Mouse (Mus musculus): Measurements from ENCODE around the gene Slc8a3.

Gene Slc8a3

GRCm38 (mm10) chr12:81237158-81237557, 95.8 kb downstream of the Slc8a3 start:
- no peak for DNase-seq (ENCODE audit: low read depth, low spot score)

DNA sequence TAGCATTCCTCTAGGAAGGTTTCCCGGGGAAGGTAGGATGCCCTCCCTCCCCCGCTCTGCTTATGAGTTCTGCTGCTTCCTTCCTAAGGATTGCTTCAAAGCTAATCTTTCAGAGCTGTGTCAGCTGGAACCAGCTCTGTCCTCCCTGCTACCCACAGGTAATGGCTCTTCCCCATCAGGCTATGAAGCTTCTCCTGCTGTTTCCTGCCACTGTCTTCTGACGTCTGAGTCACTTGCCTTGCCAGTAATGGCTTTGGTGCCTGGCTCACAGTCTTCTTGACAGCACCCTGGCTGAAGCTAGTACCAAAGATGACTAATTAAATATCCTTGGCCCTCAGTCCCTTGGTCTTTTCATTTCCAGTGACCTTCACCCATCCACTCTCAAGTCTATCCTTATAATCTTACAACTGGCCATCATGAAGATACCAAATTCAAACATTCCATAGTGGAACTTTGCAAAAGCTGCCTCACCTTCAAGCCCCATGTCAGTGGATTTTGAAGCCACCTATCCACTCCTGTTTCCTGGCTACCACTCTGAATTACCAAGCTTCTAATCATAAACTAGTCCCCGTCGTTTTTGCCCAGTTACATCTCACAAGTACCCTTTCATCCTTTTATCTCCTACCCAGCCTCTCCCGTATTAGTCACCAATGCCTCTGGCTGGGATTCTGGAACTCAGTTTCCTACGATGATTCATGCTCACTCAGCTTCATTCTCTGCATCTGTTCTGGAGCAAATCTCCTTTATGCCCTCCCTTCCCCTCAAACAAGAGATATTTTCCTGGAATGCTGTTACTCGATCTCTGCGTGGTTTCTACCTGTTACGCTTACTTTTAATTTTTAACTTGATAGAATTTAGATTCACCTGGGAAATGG, 97.3 kb downstream of the Slc8a3 start:
- no peak for DNase-seq (ENCODE audit: low read depth, low spot score)

DNA sequence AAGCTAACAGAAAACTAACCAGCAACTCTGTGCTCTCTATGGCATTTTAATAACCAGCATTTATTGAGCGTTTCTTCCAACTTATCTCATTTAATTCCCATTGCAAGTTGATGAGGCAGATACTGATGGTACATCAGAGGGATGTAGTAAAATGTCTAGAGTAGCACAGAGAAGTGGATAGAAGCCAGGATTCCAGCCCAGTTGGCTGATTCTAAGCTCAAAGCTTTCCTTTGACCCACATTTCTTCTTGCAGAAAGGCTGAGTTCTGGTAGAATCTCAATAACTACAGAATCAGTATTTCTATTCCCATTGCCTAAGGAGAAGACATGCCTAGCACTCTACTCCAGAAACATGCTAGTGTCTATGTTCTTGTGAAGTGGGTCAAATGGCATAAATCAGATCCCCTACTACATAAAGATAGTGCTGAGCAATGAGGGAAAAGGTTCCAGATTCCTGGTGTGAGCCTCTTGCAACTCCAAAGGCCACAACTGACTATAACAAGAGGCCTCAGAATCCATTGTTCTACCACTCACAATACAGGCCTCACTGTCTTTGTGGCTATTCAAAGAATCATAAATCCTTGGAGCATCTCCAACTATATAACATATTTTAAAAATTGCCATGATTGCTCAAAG, 99.1 kb downstream of the Slc8a3 start:
- DNase-seq (ENCODE audit: low read depth, low spot score), result no peak

DNA sequence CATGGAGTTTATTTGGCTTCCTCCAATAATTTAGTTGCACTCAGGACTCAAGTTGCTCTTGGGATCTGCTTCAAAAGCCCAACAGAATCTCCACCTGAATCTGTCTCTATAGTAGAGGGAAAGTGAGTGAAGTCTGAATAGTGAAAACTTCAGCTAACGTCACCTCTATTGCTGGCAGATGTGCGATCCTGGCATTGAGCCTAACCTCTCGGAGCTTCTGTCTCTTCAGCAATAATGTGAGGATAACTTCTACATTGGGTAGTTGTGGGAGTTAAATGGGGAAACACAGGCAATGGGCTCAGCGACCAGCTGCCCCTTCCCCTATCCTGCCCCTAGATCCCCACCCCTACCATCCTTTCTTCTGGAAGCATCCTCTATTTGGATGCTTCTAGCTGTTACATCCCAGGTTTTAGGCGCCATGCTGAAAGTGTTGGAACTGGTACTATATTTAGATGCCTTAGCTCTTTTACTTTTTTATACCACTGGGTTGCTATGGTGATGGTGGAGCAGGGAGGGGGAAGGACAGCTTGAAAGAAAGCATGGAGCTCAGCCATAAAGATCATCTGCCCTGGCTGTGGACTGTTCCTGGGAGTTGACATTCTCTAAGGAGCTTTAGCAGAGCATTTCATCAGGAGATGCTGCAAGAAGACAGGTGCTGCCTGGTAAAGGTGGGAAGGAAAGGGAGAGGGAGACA, 105.1 kb downstream of the Slc8a3 start:
- no peak for DNase-seq (ENCODE audit: low read depth, low spot score)

GRCm38 (mm10) chr12:81226590-81226989, 106.4 kb downstream of the Slc8a3 start:
- DNase-seq (ENCODE audit: low read depth, low spot score), result no peak

GRCm38 (mm10) chr12:81225966-81226577, 106.9 kb downstream of the Slc8a3 start:
- DNase-seq (ENCODE audit: low read depth, low spot score), result no peak

DNA sequence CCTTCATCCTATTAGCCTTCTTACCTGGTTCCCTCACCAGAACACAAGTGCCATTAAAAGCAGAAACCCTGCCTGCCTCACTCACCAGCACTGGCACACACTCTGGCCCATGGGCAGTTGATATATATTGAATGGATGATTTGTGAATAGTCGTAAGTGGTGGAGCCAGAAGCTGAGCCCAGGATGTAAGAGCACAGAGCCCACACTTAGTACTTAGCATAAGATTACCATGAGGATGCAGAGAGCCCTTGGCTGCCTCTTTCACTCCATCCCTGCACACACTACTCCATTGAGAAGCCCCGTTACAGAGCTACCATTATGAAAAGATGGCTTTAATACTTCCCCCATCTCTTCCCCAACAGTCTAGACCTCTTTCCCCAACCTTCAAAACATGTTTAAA, 108.1 kb downstream of the Slc8a3 start:
- DNase-seq (ENCODE audit: low read depth, low spot score), result no peak

DNA sequence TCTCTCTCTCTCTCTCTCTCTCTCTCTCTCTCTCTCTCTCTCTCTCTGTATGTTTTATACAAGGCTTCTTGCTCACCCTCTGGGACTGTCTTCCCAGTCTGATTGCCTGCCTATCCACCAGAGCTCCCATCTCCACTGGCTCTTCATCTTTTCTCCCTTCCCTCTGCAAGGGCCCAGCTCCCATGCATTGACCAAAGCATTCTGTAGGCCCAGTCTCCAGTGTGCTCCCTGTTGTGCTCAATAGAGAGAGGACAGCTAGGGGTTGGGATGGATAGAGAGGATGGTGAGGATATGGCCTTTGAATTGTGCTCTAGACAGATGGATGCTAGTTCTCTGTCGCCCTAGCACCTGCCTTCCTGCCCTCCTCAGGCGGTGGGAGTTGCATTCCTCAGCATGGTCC, 109.7 kb downstream of the Slc8a3 start:
- no peak for DNase-seq (ENCODE audit: low read depth, low spot score)

DNA sequence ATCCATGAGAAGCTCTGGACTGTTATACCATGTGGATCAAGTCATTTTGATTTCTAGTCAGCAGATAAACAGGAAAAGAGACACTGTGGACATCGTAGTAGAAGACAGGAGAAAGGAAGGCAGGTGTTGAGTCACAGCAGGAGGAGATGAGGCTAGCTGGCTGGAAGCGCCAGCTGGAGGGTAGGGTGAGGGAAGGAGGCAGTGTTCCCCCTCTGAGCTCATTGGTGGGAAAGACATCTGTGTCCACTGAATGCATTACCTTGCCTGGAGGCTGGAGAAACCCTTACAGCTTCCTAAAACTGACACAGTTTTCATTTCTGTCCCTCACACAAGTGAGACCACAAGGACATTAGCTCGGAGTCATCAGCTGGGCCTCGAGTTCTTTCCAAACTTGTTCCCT, 113.6 kb downstream of the Slc8a3 start:
- DNase-seq (ENCODE audit: low read depth, low spot score), result no peak

DNA sequence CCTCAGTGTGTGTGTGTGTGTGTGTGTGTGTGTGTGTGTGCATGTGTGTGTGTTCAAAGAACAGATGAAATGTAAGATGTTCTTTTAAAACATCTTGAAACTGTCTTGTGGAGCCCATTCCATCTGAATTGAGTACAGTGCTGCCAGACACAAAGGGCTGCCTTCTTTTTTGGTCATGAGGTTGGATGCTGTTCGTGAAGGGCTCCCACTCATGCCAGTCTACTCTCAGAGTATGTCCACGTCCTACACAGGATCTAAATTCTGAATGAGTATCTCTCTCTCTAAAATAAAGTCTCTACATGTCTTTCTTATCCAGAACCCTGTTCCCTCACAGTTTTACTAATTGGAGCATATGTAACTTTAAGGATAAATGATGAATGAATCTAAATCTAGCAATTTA, 124.4 kb downstream of the Slc8a3 start:
- DNase-seq (ENCODE audit: low read depth, low spot score), result no peak

DNA sequence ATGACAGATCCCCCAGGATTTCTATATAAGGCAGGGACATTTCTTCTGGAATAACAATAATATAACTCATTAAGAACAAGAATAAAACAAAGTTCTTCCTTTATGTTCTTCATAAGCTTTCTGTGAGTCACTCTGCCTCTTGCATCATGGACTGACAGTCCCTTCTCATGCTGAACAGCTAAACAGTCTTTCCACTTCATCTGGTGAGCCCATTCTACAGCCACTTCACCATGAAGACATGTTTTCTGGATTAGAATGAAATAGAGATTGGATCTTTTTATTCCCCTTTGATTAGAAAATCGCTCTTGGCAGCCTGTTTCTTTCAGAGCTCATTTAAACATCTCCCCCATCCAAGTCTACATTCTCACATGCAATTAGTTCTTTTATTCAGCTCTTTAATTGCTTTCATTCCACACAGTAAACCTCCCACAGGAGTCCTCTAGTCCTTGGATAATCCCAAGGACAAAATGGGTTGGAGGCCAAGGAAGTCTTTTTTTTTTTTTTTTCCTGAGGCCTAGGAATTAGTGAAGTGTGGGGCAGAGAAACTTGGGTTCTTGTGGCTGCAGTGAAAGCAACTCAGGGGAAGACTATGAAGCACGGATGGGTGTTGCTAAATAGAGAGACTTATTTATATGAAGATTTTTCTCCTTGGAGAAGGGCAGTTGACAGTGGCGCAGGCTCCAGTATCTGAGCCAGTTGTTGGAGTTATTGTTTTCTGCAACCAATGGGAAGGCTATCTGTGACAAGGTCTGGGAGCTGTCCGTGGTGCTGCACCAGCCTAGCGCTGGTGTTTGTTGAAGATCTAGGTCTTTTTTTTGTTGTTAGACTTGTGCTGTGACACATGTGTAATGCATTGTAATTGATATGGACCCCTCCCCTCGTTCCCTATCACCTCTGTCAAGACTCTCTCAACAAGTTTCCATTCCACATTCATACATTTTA, 127.1 kb downstream of the Slc8a3 start:
- DNase-seq (ENCODE audit: low read depth, low spot score), result no peak

DNA sequence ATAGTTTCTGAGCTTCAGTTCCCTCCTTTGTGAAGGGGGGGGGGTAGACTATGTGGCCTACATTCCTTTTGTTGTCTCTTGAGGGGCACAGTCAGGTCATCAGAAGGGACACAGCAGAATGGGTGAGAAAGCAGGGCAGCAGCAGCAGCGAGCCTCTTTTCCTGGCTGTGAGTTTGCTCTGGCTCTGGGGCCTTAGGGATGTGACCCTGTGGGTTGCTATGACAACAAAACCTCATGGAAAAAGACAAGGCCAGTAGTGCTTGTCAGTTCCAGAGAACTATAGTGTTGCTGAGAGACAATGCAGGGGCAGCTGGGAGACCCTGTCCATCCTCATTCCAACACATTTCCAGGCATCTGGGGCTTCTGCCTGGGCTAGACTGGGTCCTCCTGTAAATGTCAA, 129.8 kb downstream of the Slc8a3 start:
- DNase-seq (ENCODE audit: low read depth, low spot score), result no peak

- peak; percentile 3 for DNase-seq (ENCODE audit: low read depth, low spot score)
Observed at GRCm38 (mm10) chr12:81199280-81199955, 133.6 kb downstream of the Slc8a3 start.

- DNase-seq (ENCODE audit: low read depth, low spot score), result no peak
Observed at GRCm38 (mm10) chr12:81197468-81198075, 135.4 kb downstream of the Slc8a3 start.

- no peak for DNase-seq (ENCODE audit: low read depth, low spot score)
Observed at GRCm38 (mm10) chr12:81193968-81194367, 139.0 kb downstream of the Slc8a3 start.

DNA sequence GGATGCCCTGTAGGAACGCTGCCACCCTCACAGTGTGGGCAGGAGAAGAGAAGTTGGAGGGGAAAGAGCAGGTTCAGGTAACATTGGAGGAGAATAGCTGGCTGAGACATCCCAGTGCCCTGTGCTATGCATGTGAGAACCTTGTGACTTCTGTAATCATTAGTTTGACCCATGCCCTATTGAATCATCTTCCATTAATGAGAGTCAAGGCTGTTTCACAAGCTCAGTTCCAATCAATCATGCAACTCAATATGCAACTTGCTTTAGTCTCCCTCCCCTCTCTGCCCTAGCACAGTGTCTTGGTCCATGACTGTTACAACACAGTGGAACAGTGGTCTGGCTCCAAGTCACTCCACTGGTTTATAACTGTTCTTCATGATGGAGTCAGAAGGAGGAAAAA, 143.3 kb downstream of the Slc8a3 start:
- DNase-seq (ENCODE audit: low read depth, low spot score), result no peak

DNA sequence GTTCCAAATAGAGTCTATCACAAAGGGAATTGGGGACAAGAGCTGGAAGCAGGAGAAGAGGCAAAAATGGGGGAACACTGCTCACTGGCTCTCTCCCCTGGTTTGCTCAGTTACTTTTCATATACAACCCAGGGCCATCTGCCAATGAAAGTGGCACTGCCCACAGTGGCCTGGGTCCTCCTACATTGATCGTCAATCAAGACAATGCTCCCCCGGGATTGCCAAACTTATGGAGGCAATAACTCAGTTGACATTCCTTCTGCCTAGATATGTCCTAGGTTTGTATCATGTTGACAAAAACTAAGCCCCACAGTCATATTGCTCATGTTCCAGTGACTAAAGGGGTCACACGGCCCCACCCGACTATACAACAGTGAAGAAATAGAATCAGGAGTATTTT, 144.0 kb downstream of the Slc8a3 start:
- DNase-seq (ENCODE audit: low read depth, low spot score), result no peak

- DNase-seq (ENCODE audit: low read depth, low spot score), result no peak
Observed at GRCm38 (mm10) chr12:81188423-81188822, 144.6 kb downstream of the Slc8a3 start.

DNA sequence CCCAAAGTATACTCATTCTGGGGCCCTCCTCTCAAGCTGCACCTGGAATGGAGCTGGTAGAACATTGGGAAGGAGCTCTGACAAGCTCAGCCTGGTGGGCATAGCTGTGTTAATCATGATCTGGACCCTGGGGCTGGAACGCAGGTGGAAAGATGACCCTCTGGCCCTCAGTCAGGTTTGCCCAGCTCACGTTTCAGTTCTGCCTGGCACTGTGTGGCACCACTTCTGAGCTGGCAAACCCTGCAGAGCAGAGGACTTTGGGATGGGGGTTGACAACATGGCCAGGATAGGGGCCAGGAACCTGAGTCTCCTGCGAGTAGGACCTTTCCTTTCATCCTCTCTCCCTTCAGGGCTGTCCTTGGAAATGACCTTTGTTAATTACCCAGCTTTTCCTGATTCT, 146.3 kb downstream of the Slc8a3 start:
- DNase-seq (ENCODE audit: low read depth, low spot score), result no peak

DNA sequence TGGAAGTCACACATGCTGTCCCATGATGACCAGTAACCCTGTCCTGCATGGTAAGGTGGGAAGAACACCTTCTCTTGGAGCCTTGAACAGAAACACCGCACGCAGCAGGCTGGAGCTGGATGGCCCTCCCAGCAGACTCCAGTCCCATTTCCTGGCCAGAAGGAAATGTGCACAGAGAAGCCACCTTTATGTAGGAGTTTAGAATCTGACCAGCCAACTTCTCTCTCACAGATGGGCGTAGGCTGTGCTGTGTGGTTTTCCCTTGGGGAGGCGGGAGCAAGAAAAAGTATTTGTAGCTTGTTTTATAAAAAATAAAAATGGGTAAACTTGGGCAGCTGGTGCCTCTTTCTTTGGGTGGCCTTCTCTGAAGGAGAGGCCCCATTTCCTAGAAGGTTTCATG, 146.9 kb downstream of the Slc8a3 start:
- no peak for DNase-seq (ENCODE audit: low read depth, low spot score)

All from CD4-positive, CD25-positive, alpha-beta regulatory T cell, adult 2 months (primary cell).